Mouse (Mus musculus): Measurements from ENCODE around the gene Tctn3. TPM values are rescaled to one million over a fixed set of nuclear protein-coding genes. Genes with fewer than 3 reads are reported as not detected.
"Not testable (repeated sequence)": the region's sequence is repeated elsewhere in the genome, so short reads cannot be mapped to it uniquely, and the experiment has no call there.

Tctn3 gene
- polyA plus RNA-seq, 1 experiment from 2014 or later = 13.6 TPM

DNA sequence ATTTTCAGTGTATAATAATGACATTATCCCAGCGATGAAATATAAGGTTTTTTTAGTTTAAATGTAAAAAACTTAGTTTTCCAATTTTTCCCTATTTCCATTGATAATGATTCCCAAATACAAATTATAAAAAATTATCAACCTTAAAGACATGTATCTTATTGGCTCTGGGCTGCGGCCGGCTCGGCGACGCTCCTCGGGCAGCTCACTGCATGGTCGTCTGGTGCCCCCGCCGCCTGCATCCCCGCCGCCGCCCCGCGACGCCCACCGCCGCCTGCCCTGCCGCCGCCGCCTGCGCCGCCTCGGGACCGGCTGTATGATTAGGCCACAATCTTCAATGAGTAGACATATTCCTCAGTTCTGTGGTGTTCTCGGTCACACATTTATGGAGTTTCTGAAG, 9.6 kb upstream of the Tctn3 start:
- ATAC-seq (ENCODE audit: insufficient number of reproducible peaks, insufficient read depth, low FRiP score, low TSS enrichment, low read depth); H3K27me3 ChIP-seq; H3K4me3 ChIP-seq (replicated peaks); H3K9me3 ChIP-seq; H3K27ac ChIP-seq; H3K4me2 ChIP-seq; H3K9ac ChIP-seq (replicated peaks); H3K36me3 ChIP-seq; H3K4me1 ChIP-seq (replicated peaks): not testable (repeated sequence)
- 32% methylated on average over 11 of the region's 26 CpGs for WGBS

DNA sequence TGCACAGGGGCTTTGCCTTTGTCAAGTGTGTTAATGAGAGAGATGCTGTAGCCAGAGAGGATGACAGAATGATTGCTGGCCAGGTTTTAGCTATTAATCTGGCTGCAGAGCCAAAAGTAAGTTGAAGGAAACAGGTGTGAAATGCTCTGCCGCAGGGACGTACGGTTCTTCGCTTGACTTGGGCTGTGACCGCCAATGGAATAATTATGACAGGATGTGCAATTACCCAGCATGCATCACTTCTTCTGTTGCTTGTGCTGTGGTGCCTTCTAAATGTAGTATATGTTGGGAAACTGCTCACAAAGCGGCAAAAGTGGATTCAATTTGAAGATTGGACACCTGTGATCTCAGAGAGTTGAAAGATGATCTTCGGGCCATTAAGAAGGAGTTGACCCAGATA, 4.0 kb upstream of the Tctn3 start:
- Histone ChIP-seq H3K27ac (no peak overlapping the region), H3K27me3 (0 out of 2 replicates have a peak, but pooled peaks cover under 1% of the 10 kb centered on the region), H3K9ac (replicated peaks) (no peak overlapping the region), H3K36me3 (no peaks in the 10 kb centered on the region), H3K4me1 (replicated peaks) (peaks cover 5% of the 10 kb centered on the region), H3K9me3 (no peaks in the 10 kb centered on the region; the same call in 1 of the 2 replicates), H3K4me3 (replicated peaks) (no peak overlapping the region), H3K4me2 (no peak overlapping the region)
- WGBS = 68% methylated on average over 7 of the region's 7 CpGs
- no peak for ATAC-seq (ENCODE audit: insufficient number of reproducible peaks, insufficient read depth, low FRiP score, low TSS enrichment, low read depth)

GRCm38 (mm10) chr19:40614811-40615210, 2.8 kb upstream of the Tctn3 start:
- no peak for ATAC-seq (ENCODE audit: insufficient number of reproducible peaks, insufficient read depth, low FRiP score, low TSS enrichment, low read depth)
- Histone ChIP-seq H3K4me3 (replicated peaks) (no peak overlapping the region), H3K9ac (replicated peaks) (no peak overlapping the region), H3K36me3 (no peaks in the 10 kb centered on the region; the same call in 1 of the 2 replicates), H3K27ac (no peak overlapping the region), H3K4me1 (replicated peaks) (peaks cover 5% of the 10 kb centered on the region), H3K27me3 (no peaks in the 10 kb centered on the region), H3K9me3 (no peaks in the 10 kb centered on the region), H3K4me2 (no peak overlapping the region)
- 74% methylated on average over 7 of the region's 7 CpGs for WGBS

DNA sequence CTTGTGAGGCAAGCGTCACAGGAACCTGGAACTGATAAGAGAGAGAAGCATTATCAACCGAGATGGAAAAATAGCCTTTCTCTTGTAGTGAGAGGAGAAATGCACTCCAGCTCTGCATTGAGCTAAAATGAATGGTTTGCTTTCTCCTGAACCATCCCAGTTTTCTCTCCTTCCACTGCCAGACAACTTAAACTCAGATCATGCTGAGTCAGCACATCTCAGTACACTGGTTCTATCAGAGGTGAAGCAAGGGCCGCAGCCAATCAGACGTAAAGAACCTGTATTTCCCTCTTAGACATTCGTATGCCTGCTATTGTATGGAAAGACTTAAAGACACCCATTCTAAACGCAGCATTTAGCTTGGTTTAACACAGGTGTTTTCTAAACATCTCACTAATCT, 4.4 kb downstream of the Tctn3 start:
- ATAC-seq (ENCODE audit: insufficient number of reproducible peaks, insufficient read depth, low FRiP score, low TSS enrichment, low read depth) = no peak
- H3K9me3 ChIP-seq = no peaks in the 10 kb centered on the region
- no peak overlapping the region for H3K9ac ChIP-seq (replicated peaks)
- no peak overlapping the region for H3K4me3 ChIP-seq (replicated peaks)
- no peaks in the 10 kb centered on the region for H3K27me3 ChIP-seq
- 91% methylated on average over 6 of the region's 6 CpGs for WGBS
- H3K4me2 ChIP-seq = no peak overlapping the region
- H3K4me1 ChIP-seq (replicated peaks) = peaks cover 5% of the 10 kb centered on the region
- peaks cover 51% of the 10 kb centered on the region for H3K36me3 ChIP-seq
- no peak overlapping the region for H3K27ac ChIP-seq

DNA sequence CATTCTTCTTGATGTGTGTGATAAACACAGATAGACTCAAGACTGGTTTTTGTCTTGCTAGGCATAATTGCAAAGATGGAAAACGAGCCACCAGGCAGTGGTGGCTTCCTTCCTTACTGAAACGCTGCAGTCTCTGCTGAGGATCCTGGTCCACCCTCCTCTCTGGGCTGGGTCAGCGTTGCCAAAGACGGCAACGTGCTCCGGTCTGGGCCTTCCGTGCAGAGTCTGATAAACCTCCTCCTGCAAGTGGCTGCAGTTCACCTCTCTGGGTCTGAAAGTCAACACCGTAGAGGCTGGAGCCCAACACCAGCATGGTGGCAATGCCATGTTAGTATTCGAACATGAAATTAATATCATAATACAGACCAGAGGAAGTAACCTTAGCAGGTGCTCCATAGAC, 6.8 kb downstream of the Tctn3 start:
- H3K9me3 ChIP-seq = no peaks in the 10 kb centered on the region
- no peak overlapping the region for H3K27ac ChIP-seq
- H3K36me3 ChIP-seq = peaks cover 58% of the 10 kb centered on the region
- H3K27me3 ChIP-seq = no peaks in the 10 kb centered on the region
- no peak overlapping the region for H3K9ac ChIP-seq (replicated peaks)
- ATAC-seq (ENCODE audit: insufficient number of reproducible peaks, insufficient read depth, low FRiP score, low TSS enrichment, low read depth) = no peak
- H3K4me2 ChIP-seq = no peak overlapping the region
- H3K4me1 ChIP-seq (replicated peaks) = no peaks in the 10 kb centered on the region
- H3K4me3 ChIP-seq (replicated peaks) = no peak overlapping the region
- 94% methylated on average over 9 of the region's 9 CpGs for WGBS

DNA sequence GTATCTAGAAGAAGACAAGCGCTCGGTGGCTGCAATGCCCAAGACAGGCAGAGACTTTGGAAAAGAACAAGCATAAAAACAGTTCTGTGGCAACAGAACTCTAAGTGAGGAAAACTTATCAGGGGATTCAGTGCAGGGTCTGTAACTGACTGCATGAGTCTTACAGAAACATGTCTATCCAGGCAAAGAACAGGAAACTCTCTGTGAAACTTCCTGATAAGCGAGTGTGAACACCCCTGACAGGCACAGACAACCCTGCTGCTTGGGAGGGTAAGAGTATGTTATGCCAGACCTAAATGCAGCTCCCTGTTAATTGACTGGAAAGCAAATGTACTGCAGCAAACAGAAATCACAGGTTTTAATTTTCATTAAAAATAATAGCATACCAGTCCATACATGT, 10.2 kb downstream of the Tctn3 start:
- Histone ChIP-seq H3K36me3 (peaks cover 42% of the 10 kb centered on the region), H3K27me3 (no peaks in the 10 kb centered on the region), H3K4me3 (replicated peaks) (no peak overlapping the region), H3K27ac (no peak overlapping the region), H3K4me1 (replicated peaks) (no peaks in the 10 kb centered on the region), H3K9ac (replicated peaks) (no peak overlapping the region), H3K4me2 (no peak overlapping the region), H3K9me3 (no peaks in the 10 kb centered on the region)
- WGBS = 82% methylated on average over 3 of the region's 3 CpGs
- no peak for ATAC-seq (ENCODE audit: insufficient number of reproducible peaks, insufficient read depth, low FRiP score, low TSS enrichment, low read depth)

- ATAC-seq (ENCODE audit: insufficient number of reproducible peaks, insufficient read depth, low FRiP score, low TSS enrichment, low read depth); H3K4me1 ChIP-seq (replicated peaks): not testable (repeated sequence)
- 92% methylated on average over 5 of the region's 5 CpGs for WGBS
Measured at GRCm38 (mm10) chr19:40600846-40601245, 11.2 kb downstream of the Tctn3 start.

DNA sequence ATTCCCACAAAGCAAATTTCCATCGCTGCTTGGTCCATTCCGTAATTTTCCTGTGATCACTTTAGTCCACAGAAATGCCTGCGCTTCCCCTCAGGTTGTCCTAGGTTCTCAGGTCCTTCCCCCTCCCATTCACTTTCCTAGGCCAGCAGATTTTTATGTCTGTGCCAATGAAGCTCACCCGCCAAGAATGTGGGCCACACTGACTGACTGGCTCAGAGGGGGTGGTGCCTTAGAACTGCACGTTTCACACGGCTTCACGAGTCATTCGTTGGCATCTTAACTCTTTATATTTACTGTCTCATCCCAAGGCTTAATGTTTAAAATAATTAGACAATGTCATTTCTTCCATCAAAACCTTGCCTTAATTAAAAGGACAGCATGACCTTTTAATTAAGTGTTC, 16.2 kb downstream of the Tctn3 start:
- WGBS = 77% methylated on average over 8 of the region's 8 CpGs
- Histone ChIP-seq H3K27me3 (no peaks in the 10 kb centered on the region), H3K4me1 (replicated peaks) (no peaks in the 10 kb centered on the region), H3K4me3 (replicated peaks) (no peak overlapping the region), H3K9ac (replicated peaks) (no peak overlapping the region), H3K36me3 (peaks cover 20% of the 10 kb centered on the region), H3K27ac (no peak overlapping the region), H3K4me2 (no peak overlapping the region), H3K9me3 (0 out of 2 replicates have a peak, but pooled peaks cover 3% of the 10 kb centered on the region)
- ATAC-seq (ENCODE audit: insufficient number of reproducible peaks, insufficient read depth, low FRiP score, low TSS enrichment, low read depth) = no peak

More at GRCm38 (mm10) chr19:40600846-40601245, 11.2 kb downstream of the Tctn3 start:
- H3K9ac ChIP-seq (replicated peaks); H3K4me3 ChIP-seq (replicated peaks); H3K9me3 ChIP-seq; H3K27me3 ChIP-seq; H3K4me2 ChIP-seq; H3K27ac ChIP-seq: not testable (repeated sequence)
- H3K36me3 ChIP-seq = peaks cover 36% of the 10 kb centered on the region

DNA sequence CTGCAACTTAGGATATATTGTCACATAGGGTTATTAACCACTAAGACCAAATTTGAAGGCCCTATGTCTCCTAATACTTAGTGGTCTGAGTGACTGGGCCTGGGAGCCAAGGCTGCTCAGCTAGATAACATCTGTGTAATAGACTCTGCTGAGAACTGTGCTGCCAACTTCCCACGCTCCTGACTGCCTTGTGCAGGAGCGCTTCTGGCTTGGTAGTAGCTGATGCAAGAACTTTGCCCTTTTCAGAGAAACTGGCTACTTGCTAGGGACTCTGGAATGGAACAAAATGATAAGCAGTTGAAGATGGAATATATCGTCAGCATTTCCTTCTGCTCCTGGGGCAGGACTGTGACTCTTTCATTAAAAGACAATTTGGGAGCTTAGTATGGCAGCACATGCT, 16.8 kb downstream of the Tctn3 start:
- no peak overlapping the region for H3K27ac ChIP-seq
- H3K4me2 ChIP-seq = no peak overlapping the region
- H3K4me3 ChIP-seq (replicated peaks) = no peak overlapping the region
- H3K9ac ChIP-seq (replicated peaks) = no peak overlapping the region
- no peaks in the 10 kb centered on the region for H3K4me1 ChIP-seq (replicated peaks)
- ATAC-seq (ENCODE audit: insufficient number of reproducible peaks, insufficient read depth, low FRiP score, low TSS enrichment, low read depth) = no peak
- 96% methylated on average over 3 of the region's 3 CpGs for whole genome bisulfite sequencing
- 0 out of 2 replicates have a peak, but pooled peaks cover 3% of the 10 kb centered on the region for H3K9me3 ChIP-seq
- H3K36me3 ChIP-seq = peaks cover 20% of the 10 kb centered on the region
- H3K27me3 ChIP-seq = no peaks in the 10 kb centered on the region

DNA sequence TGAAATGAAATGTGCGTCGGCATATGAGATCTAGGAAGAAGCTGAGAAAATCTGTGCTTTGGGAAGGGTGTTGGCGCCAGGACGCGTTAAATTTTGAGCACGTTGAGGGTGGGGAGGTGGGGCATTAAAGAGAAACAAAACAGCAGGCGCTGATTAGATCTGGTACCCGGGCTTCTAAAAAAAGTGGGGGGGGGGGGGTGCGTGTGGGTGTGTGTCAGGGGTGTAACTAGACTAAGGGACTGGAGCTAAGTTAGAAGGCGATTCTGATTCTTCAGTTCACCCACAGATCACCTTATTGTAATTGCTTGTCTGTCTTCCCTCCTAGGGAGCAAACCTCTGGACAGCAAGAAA, 22.5 kb downstream of the Tctn3 start:
- WGBS = under 1% methylated on average over 10 of the region's 10 CpGs
- Histone ChIP-seq H3K4me2 (peak overlapping the region; percentile 73), H3K9ac (replicated peaks) (peak overlapping the region; percentile 72), H3K27me3 (no peaks in the 10 kb centered on the region; the same call in 1 of the 2 replicates), H3K36me3 (no peaks in the 10 kb centered on the region; the same call in 1 of the 2 replicates), H3K9me3 (0 out of 2 replicates have a peak, but pooled peaks cover 3% of the 10 kb centered on the region), H3K4me1 (replicated peaks) (peaks cover 14% of the 10 kb centered on the region), H3K4me3 (replicated peaks) (peak overlapping the region; percentile 81), H3K27ac (peak overlapping the region; percentile 67)
- ATAC-seq (ENCODE audit: insufficient number of reproducible peaks, insufficient read depth, low FRiP score, low TSS enrichment, low read depth) = no peak; the same call in 1 of the 2 replicates

GRCm38 (mm10) chr19:40588847-40589529, 23.0 kb downstream of the Tctn3 start:
- peak overlapping the region; percentile 67 for H3K27ac ChIP-seq
- WGBS = under 1% methylated on average over 18 of the region's 18 CpGs
- H3K4me1 ChIP-seq (replicated peaks) = peaks cover 14% of the 10 kb centered on the region
- H3K9ac ChIP-seq (replicated peaks) = peak overlapping the region; percentile 72
- H3K27me3 ChIP-seq = no peaks in the 10 kb centered on the region; the same call in 1 of the 2 replicates
- peak; percentile 48; the same call in 1 of the 2 replicates for ATAC-seq (ENCODE audit: insufficient number of reproducible peaks, insufficient read depth, low FRiP score, low TSS enrichment, low read depth)
- H3K4me2 ChIP-seq = peak overlapping the region; percentile 73
- H3K36me3 ChIP-seq = peaks cover 3% of the 10 kb centered on the region; the same call in 1 of the 2 replicates
- peak overlapping the region; percentile 81 for H3K4me3 ChIP-seq (replicated peaks)
- H3K9me3 ChIP-seq = 0 out of 2 replicates have a peak, but pooled peaks cover 3% of the 10 kb centered on the region

GRCm38 (mm10) chr19:40588293-40588654, 23.8 kb downstream of the Tctn3 start, which contains the start of gene Aldh18a1:
Aldh18a1 (minus strand) TSS chr19:40588463.
- Histone ChIP-seq H3K9ac (replicated peaks) (peak within 1 kb of the TSS; percentile 72), H3K36me3 (peaks cover 10% of the 10 kb centered on the region; the same call in 1 of the 2 replicates), H3K27ac (peak within 1 kb of the TSS; percentile 67), H3K4me1 (replicated peaks) (peaks cover 14% of the 10 kb centered on the region), H3K27me3 (no peaks in the 10 kb centered on the region; the same call in 1 of the 2 replicates), H3K4me2 (peak within 1 kb of the TSS; percentile 73), H3K9me3 (no peaks in the 10 kb centered on the region), H3K4me3 (replicated peaks) (peak within 1 kb of the TSS; percentile 81)
- ATAC-seq (ENCODE audit: insufficient number of reproducible peaks, insufficient read depth, low FRiP score, low TSS enrichment, low read depth) = peak; percentile 87
- WGBS = under 1% methylated on average over 34 of the region's 34 CpGs

Measured in limb, embryonic 12.5 days (tissue).